Mouse (Mus musculus) MEL (cell line): ENCODE results near the gene Plxnc1. TPM values are rescaled to one million over a fixed set of nuclear protein-coding genes. Genes with fewer than 3 reads are reported as not detected.

Experiments used
- DNase-seq: peaks from one replicate; pipeline ENCODE4 v3.0.0; 2011; ENCODE audit warnings: low read depth, low spot score
- H3K27ac ChIP-seq: 2 replicates; pipeline ENCODE4 v1.5.1; 2012; ENCODE audit warnings: low read depth, mild to moderate bottlenecking, control low read depth, low read length, moderate library complexity; ENCODE audit not compliant: control insufficient read depth
- H3K27me3 ChIP-seq, 2 experiments: fragments of 150-350 bp in 1 of 2; sonication (generic) in 1 of 2; 2 replicates each; pipeline ENCODE4 v1.6.1; 2012; ENCODE audit warnings: low read length in 2 of 2, mild to moderate bottlenecking in 2 of 2, improper control_type of control experiment in 1 of 2, moderate library complexity in 1 of 2; ENCODE audit not compliant: insufficient read depth in 2 of 2, control insufficient read depth in 1 of 2
- H3K36me3 ChIP-seq, 2 experiments: 2 replicates each; pipeline ENCODE4 v1.6.1; 2012 to 2014; ENCODE audit warnings: low read length in 2 of 2, improper control_type of control experiment in 1 of 2, inconsistent platforms in 1 of 2, mild to moderate bottlenecking in 1 of 2; ENCODE audit not compliant: insufficient read depth in 2 of 2, control insufficient read depth in 1 of 2
- H3K4me1 ChIP-seq, 2 experiments: fragments of 150-350 bp in 1 of 2; sonication (generic) in 1 of 2; 2 replicates each; pipeline ENCODE4 v1.6.1; 2012; ENCODE audit warnings: low read length in 2 of 2, improper control_type of control experiment in 1 of 2, mild to moderate bottlenecking in 1 of 2; ENCODE audit not compliant: insufficient read depth in 2 of 2, control insufficient read depth in 1 of 2
- H3K4me3 ChIP-seq, 2 experiments: fragments of 150-350 bp in 1 of 2; sonication (generic) in 1 of 2; 2 replicates each; pipeline ENCODE4 v1.5.1; 2012; ENCODE audit warnings: low read depth in 2 of 2, low read length in 2 of 2, mild to moderate bottlenecking in 2 of 2, moderate library complexity in 2 of 2, control low read depth in 1 of 2, improper control_type of control experiment in 1 of 2; ENCODE audit not compliant: control insufficient read depth in 1 of 2, insufficient read depth in 1 of 2
- H3K79me2 ChIP-seq: 2 replicates; pipeline ENCODE4 v1.6.1; 2012; ENCODE audit warnings: mild to moderate bottlenecking, low read length, moderate library complexity; ENCODE audit not compliant: control insufficient read depth, poor library complexity, insufficient read depth
- H3K9ac ChIP-seq: 2 replicates; pipeline ENCODE4 v1.6.1; 2012; ENCODE audit warnings: low read depth, mild to moderate bottlenecking, control low read depth, low read length, moderate library complexity; ENCODE audit not compliant: control insufficient read depth, poor library complexity, severe bottlenecking
- H3K9me3 ChIP-seq: fragments of 150-350 bp; sonication (generic); replicated peaks from 2 replicates; pipeline ENCODE4 v1.6.1; 2012; ENCODE audit warnings: mild to moderate bottlenecking, low read length, improper control_type of control experiment, moderate library complexity; ENCODE audit not compliant: insufficient read depth
- BHLHE40 ChIP-seq: IDR thresholded peaks from 2 replicates; pipeline ENCODE4 v1.6.1; 2012; ENCODE audit warnings: low read depth, mild to moderate bottlenecking, inconsistent platforms, low read length, improper control_type of control experiment, borderline replicate concordance
- CHD2 ChIP-seq: IDR thresholded peaks from 2 replicates; pipeline ENCODE4 v1.6.1; 2011; ENCODE audit warnings: low read length, improper control_type of control experiment
- E2F4 ChIP-seq: IDR thresholded peaks from 2 replicates; pipeline ENCODE4 v1.6.1; 2011; ENCODE audit warnings: low read depth, low read length, improper control_type of control experiment, borderline replicate concordance
- ELF1 ChIP-seq: IDR thresholded peaks from 2 replicates; pipeline ENCODE4 v1.6.1; 2014; ENCODE audit warnings: low read depth, mild to moderate bottlenecking, inconsistent platforms, low read length, improper control_type of control experiment, moderate library complexity
- GATA1 ChIP-seq: IDR thresholded peaks from 2 replicates; pipeline ENCODE4 v1.6.1; 2011; ENCODE audit warnings: low read depth, low read length, improper control_type of control experiment
- HCFC1 ChIP-seq: IDR thresholded peaks from 2 replicates; pipeline ENCODE4 v1.6.1; 2012; ENCODE audit warnings: low read depth, mild to moderate bottlenecking, inconsistent platforms, low read length, improper control_type of control experiment, moderate library complexity
- KAT2A ChIP-seq: conservative IDR thresholded peaks from 2 replicates; pipeline ENCODE4 v1.6.1; 2012; ENCODE audit warnings: low read depth, low read length, improper control_type of control experiment, inconsistent platforms
- MAFK ChIP-seq: IDR thresholded peaks from 2 replicates; pipeline ENCODE4 v1.6.1; 2011; ENCODE audit warnings: low read depth, mild to moderate bottlenecking, low read length, improper control_type of control experiment, borderline replicate concordance
- MAX ChIP-seq: IDR thresholded peaks from 2 replicates; pipeline ENCODE4 v1.6.1; 2011; ENCODE audit warnings: low read length, improper control_type of control experiment
- MXI1 ChIP-seq: IDR thresholded peaks from 2 replicates; pipeline ENCODE4 v1.6.1; 2011; ENCODE audit warnings: mild to moderate bottlenecking, low read depth, low read length, improper control_type of control experiment
- NELFE ChIP-seq: IDR thresholded peaks from 2 replicates; pipeline ENCODE4 v1.6.1; 2011; ENCODE audit warnings: low read depth, low read length, improper control_type of control experiment
- POLR2A ChIP-seq, 2 experiments: IDR thresholded peaks; 2 replicates each; pipeline ENCODE4 v1.6.1; 2011 to 2012; ENCODE audit warnings: low read length in 2 of 2, mild to moderate bottlenecking in 2 of 2, control low read depth in 1 of 2, improper control_type of control experiment in 1 of 2, low read depth in 1 of 2, moderate library complexity in 1 of 2; ENCODE audit not compliant: control insufficient read depth in 1 of 2, insufficient read depth in 1 of 2, poor library complexity in 1 of 2
- POLR2AphosphoS2 ChIP-seq: IDR thresholded peaks from 2 replicates; pipeline ENCODE4 v1.6.1; 2011; ENCODE audit warnings: low read length, improper control_type of control experiment
- POLR2AphosphoS5 ChIP-seq: IDR thresholded peaks from 2 replicates; pipeline ENCODE4 v1.6.1; 2012; ENCODE audit warnings: low read depth, borderline replicate concordance, mild to moderate bottlenecking, inconsistent platforms, low read length, moderate library complexity, mixed read lengths
- RCOR1 ChIP-seq: IDR thresholded peaks from 2 replicates; pipeline ENCODE4 v1.6.1; 2012; ENCODE audit warnings: low read depth, mild to moderate bottlenecking, inconsistent platforms, low read length, improper control_type of control experiment
- SIN3A ChIP-seq: IDR thresholded peaks from 2 replicates; pipeline ENCODE4 v1.6.1; 2012; ENCODE audit warnings: low read length, improper control_type of control experiment, inconsistent platforms
- SMC3 ChIP-seq: IDR thresholded peaks from 2 replicates; pipeline ENCODE4 v1.6.1; 2011; ENCODE audit warnings: low read depth, low read length, improper control_type of control experiment
- TAL1 ChIP-seq: IDR thresholded peaks from 2 replicates; pipeline ENCODE4 v1.6.1; 2012; ENCODE audit warnings: mild to moderate bottlenecking, inconsistent platforms, low read length, moderate library complexity, mixed read lengths
- TBP ChIP-seq: IDR thresholded peaks from 2 replicates; pipeline ENCODE4 v1.8.0; 2011; ENCODE audit warnings: low read depth, low read length, improper control_type of control experiment
- TCF12 ChIP-seq: IDR thresholded peaks from 2 replicates; pipeline ENCODE4 v1.6.1; 2014; ENCODE audit warnings: low read depth, mild to moderate bottlenecking, inconsistent platforms, low read length, improper control_type of control experiment, moderate library complexity
- UBTF ChIP-seq: IDR thresholded peaks from 2 replicates; pipeline ENCODE4 v1.6.1; 2012; ENCODE audit warnings: low read depth, mild to moderate bottlenecking, inconsistent platforms, low read length, improper control_type of control experiment, moderate library complexity, borderline replicate concordance; ENCODE audit not compliant: insufficient read depth
- USF2 ChIP-seq, 2 experiments: IDR thresholded peaks; 2 replicates each; pipeline ENCODE4 v1.6.1; 2011 to 2012; ENCODE audit warnings: improper control_type of control experiment in 2 of 2, low read length in 2 of 2, borderline replicate concordance in 1 of 2, inconsistent platforms in 1 of 2, low read depth in 1 of 2, mild to moderate bottlenecking in 1 of 2; ENCODE audit not compliant: insufficient read depth in 1 of 2
- ZKSCAN1 ChIP-seq: IDR thresholded peaks from 2 replicates; pipeline ENCODE4 v1.6.1; 2012; ENCODE audit warnings: low read depth, mild to moderate bottlenecking, inconsistent platforms, low read length, improper control_type of control experiment, moderate library complexity
- ZMIZ1 ChIP-seq: IDR thresholded peaks from 2 replicates; pipeline ENCODE4 v1.6.1; 2012; ENCODE audit warnings: low read depth, mild to moderate bottlenecking, inconsistent platforms, low read length, improper control_type of control experiment, moderate library complexity
- ZNF384 ChIP-seq: IDR thresholded peaks from 2 replicates; pipeline ENCODE4 v1.6.1; 2012; ENCODE audit warnings: low read depth, mild to moderate bottlenecking, inconsistent platforms, low read length, improper control_type of control experiment
- polyA plus RNA-seq, 2 experiments: library from polyadenylated mRNA; stranded (reverse) in 1 of 2; unstranded in 1 of 2; fragments of >175 nt in 1 of 2; fragments of >200 nt in 1 of 2; gene quantifications; 2 replicates each; pipeline versions ENCODE4 v1.2.1 to v1.2.4; 2012; ENCODE audit warnings: low replicate concordance in 2 of 2, low read depth in 1 of 2; ENCODE audit not compliant: insufficient read length in 2 of 2, insufficient read depth in 1 of 2, missing spikeins in 1 of 2
- total RNA-seq: library from RNA; depleted of rRNA; stranded (reverse); fragments of 300-350 nt; gene quantifications from 2 replicates; pipeline ENCODE4 v1.2.3, GENCODE M21; 2012

The Plxnc1 gene
- total and polyA plus RNA-seq, 3 experiments, result 15.1 to 30.1 TPM; not detected in 1

DNA sequence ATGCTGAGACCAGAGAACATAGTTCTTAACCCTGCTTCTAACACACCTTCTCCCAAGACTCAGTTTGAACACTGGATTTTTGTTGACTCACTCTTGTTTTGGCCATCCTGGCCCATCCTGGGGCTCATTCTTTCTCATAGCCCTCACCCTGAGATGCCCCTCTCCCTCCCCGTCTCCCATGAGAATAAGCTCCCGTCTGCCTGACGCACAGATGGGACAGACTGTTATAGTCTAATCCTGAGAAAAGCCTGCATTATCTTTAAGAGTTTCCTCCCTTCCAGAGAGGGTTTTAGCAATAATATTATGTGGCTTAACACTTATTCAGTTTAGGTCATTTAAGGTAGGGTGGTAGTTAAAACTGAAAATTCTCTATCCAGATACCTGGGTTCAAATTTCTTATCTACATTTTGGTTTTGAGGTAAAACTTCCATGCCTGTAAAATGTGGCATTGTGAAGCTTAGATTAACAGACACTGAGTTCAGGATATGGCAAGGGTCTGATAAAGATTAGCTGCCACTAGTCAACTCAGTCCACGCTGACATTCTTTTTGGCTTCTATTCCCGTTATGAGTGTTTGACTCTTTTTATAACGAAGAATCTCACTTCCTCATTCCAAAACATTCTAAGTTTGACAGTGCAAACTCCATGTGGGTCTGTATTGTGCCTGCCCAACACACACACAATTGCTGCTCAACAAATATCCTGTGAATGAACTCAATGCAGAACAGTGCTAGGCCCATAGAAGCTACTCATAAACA, 86.2 kb downstream of the Plxnc1 start (continued):
- TF ChIP-seq SIN3A, result peak; percentile 99
- no peak for TF ChIP-seq SMC3
- peak; percentile 40; the same call in 1 of the 2 replicates for TF ChIP-seq HCFC1
- TF ChIP-seq POLR2A (IDR thresholded peaks at IDR 0.05; ENCODE audit: control insufficient read depth in 1 of 2, insufficient read depth in 1 of 2, low read depth in 1 of 2, low read length in 2 of 2, poor library complexity in 1 of 2), result no peak; a peak in 1 of 4 replicates
- TF ChIP-seq E2F4, result no peak; the same call in 1 of the 2 replicates
- TF ChIP-seq ZNF384, result peak; percentile 51; the same call in 1 of the 2 replicates
- peak; percentile 70 for TF ChIP-seq POLR2AphosphoS2
- peak; percentile 96 for TF ChIP-seq MXI1
- TF ChIP-seq TBP, result peak; percentile 42
- TF ChIP-seq ELF1, result peak; percentile 67
- TF ChIP-seq ZMIZ1, result 0 out of 2 replicates have a peak, but pooled peaks have one; percentile 44
- TF ChIP-seq ZKSCAN1, result no peak
- TF ChIP-seq USF2 (IDR thresholded peaks at IDR 0.05; ENCODE audit: borderline replicate concordance in 1 of 2, insufficient read depth in 1 of 2, low read depth in 1 of 2, low read length in 2 of 2), result no peak
- TF ChIP-seq BHLHE40, result peak; percentile 73; the same call in 1 of the 2 replicates
- TF ChIP-seq GATA1, result peak; percentile 99
- 0 out of 2 replicates have a peak, but pooled peaks have one; percentile 14 for TF ChIP-seq NELFE
- TF ChIP-seq UBTF, result no peak
- peak; percentile 76; the same call in 1 of the 2 replicates for TF ChIP-seq MAFK
- TF ChIP-seq TAL1, result peak; percentile 95
- TF ChIP-seq POLR2AphosphoS5, result no peak
- TF ChIP-seq KAT2A, result peak; percentile 33; the same call in 1 of the 2 replicates
- peak; percentile 42; the same call in 1 of the 2 replicates for TF ChIP-seq CHD2

DNA sequence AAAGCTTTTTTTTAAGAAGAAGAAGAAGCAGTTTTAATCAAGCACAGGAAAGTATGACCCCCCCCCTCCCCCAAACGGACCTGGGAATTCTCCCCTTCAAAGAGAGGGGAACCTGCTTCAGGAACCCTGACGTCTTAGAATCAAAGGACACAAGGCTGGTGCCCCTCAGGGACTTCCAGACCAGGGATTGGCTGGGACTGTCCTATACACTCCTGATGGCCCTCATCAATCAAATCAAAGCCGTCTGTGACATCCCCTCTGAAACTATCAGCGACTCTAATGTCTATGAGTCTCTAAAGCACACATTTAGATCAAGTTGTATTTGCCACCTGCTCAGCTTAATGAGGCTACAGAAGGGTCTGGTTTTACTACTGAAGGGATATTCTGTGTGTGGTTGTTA, 94.1 kb downstream of the Plxnc1 start:
- Histone ChIP-seq H3K4me1 (peaks cover 0 to 2% of the 10 kb centered on the region in 2 experiments; a peak in 1 of 4 replicates), H3K4me3 (no peak overlapping the region), H3K9me3 (no peaks in the 10 kb centered on the region)
- TF ChIP-seq MXI1 (no peak), MAX (no peak), USF2 (IDR thresholded peaks at IDR 0.05; ENCODE audit: borderline replicate concordance in 1 of 2, insufficient read depth in 1 of 2, low read depth in 1 of 2, low read length in 2 of 2) (no peak), TCF12 (no peak), E2F4 (no peak), POLR2AphosphoS5 (no peak), MAFK (no peak), NELFE (no peak), UBTF (no peak), RCOR1 (no peak), POLR2A (IDR thresholded peaks at IDR 0.05; ENCODE audit: control insufficient read depth in 1 of 2, insufficient read depth in 1 of 2, low read depth in 1 of 2, low read length in 2 of 2, poor library complexity in 1 of 2) (no peak)
- TF ChIP-seq, all 39 proteins: peak for 0
- Histone ChIP-seq H3K27ac (no peak overlapping the region), H3K27me3 (no peaks in the 10 kb centered on the region), H3K36me3 (peaks cover under 1 to 21% of the 10 kb centered on the region in 2 experiments; a peak in 3 of 4 replicates), H3K9ac (no peak overlapping the region), H3K79me2 (no peaks in the 10 kb centered on the region)
- DNase-seq, result no peak
